Mouse (Mus musculus): ENCODE measurements around the gene Zfp740. TPM values are rescaled to one million over a fixed set of nuclear protein-coding genes. Genes with fewer than 3 reads are reported as not detected.

Gene Zfp740
- polyA plus RNA-seq (2012; rRNA removed; ENCODE audit: low replicate concordance): 24.1 and 33.0 TPM in 2 replicates

GRCm38 (mm10) chr15:102202971-102203834, at the start of gene Zfp740:
Gene Zfp740 (plus strand): TSS chr15:102203249.

GRCm38 (mm10) chr15:102204674-102205505, 1.8 kb downstream of the Zfp740 start, which contains the start of gene Csad:
Gene Csad (minus strand): TSS chr15:102204724.

GRCm38 (mm10) chr15:102231748-102232147, 28.7 kb downstream of the Zfp740 start, which contains the start of gene Itgb7:
Gene Itgb7 (minus strand): TSS chr15:102231944.

GRCm38 (mm10) chr15:102257202-102258075, 54.4 kb downstream of the Zfp740 start, which contains the start of gene Rarg:
Gene Rarg (minus strand): TSS chr15:102257517.

Other genes starting within 250 kb of the Zfp740 start
- 0.36 and 0.70 TPM in 2 replicates for gene Krt78, start 249.0 kb upstream of the Zfp740 start, polyA plus RNA-seq (2012; rRNA removed; ENCODE audit: low replicate concordance)
- 190 and 281 TPM in 2 replicates for gene Krt8, start 198.8 kb upstream of the Zfp740 start, polyA plus RNA-seq (2012; rRNA removed; ENCODE audit: low replicate concordance)
- gene Krt18, start 175.1 kb upstream of the Zfp740 start, polyA plus RNA-seq (2012; rRNA removed; ENCODE audit: low replicate concordance): 200 and 262 TPM in 2 replicates
- gene Eif4b, start 129.5 kb upstream of the Zfp740 start, polyA plus RNA-seq (2012; rRNA removed; ENCODE audit: low replicate concordance): 45.8 and 64.3 TPM in 2 replicates
- 109 and 137 TPM in 2 replicates for gene Tns2, start 102.8 kb upstream of the Zfp740 start, polyA plus RNA-seq (2012; rRNA removed; ENCODE audit: low replicate concordance)
- gene Spryd3, start 67.0 kb upstream of the Zfp740 start, polyA plus RNA-seq (2012; rRNA removed; ENCODE audit: low replicate concordance): 34.5 and 35.3 TPM in 2 replicates
- 247 and 395 TPM in 2 replicates for gene Igfbp6, start 58.9 kb upstream of the Zfp740 start, polyA plus RNA-seq (2012; rRNA removed; ENCODE audit: low replicate concordance)
- gene Soat2, start 52.7 kb upstream of the Zfp740 start, polyA plus RNA-seq (2012; rRNA removed; ENCODE audit: low replicate concordance): 0.95 and 1.1 TPM in 2 replicates
- 310 and 374 TPM in 2 replicates for gene Csad, start 1.5 kb downstream of the Zfp740 start, polyA plus RNA-seq (2012; rRNA removed; ENCODE audit: low replicate concordance)
- gene Itgb7, start 28.7 kb downstream of the Zfp740 start, polyA plus RNA-seq (2012; rRNA removed; ENCODE audit: low replicate concordance): 54.5 and 78.5 TPM in 2 replicates
- 62.7 and 82.3 TPM in 2 replicates for gene Rarg, start 54.3 kb downstream of the Zfp740 start, polyA plus RNA-seq (2012; rRNA removed; ENCODE audit: low replicate concordance)
- gene Gm9918, start 67.3 kb downstream of the Zfp740 start, polyA plus RNA-seq (2012; rRNA removed; ENCODE audit: low replicate concordance): 0.20 and 0.32 TPM in 2 replicates
- gene Mfsd5, start 76.2 kb downstream of the Zfp740 start, polyA plus RNA-seq (2012; rRNA removed; ENCODE audit: low replicate concordance): 117 and 134 TPM in 2 replicates
- 2.8 and 2.9 TPM in 2 replicates for gene Espl1, start 93.0 kb downstream of the Zfp740 start, polyA plus RNA-seq (2012; rRNA removed; ENCODE audit: low replicate concordance)
- 50.1 and 98.8 TPM in 2 replicates for gene Pfdn5, start 122.9 kb downstream of the Zfp740 start, polyA plus RNA-seq (2012; rRNA removed; ENCODE audit: low replicate concordance)
- gene Myg1, start 128.5 kb downstream of the Zfp740 start, polyA plus RNA-seq (2012; rRNA removed; ENCODE audit: low replicate concordance): 57.4 and 61.0 TPM in 2 replicates
- 47.2 and 52.8 TPM in 2 replicates for gene Aaas, start 147.5 kb downstream of the Zfp740 start, polyA plus RNA-seq (2012; rRNA removed; ENCODE audit: low replicate concordance)
- 0.20 and 0.33 TPM in 2 replicates for gene Sp7, start 163.9 kb downstream of the Zfp740 start, polyA plus RNA-seq (2012; rRNA removed; ENCODE audit: low replicate concordance)
- gene Sp1, start 202.9 kb downstream of the Zfp740 start, polyA plus RNA-seq (2012; rRNA removed; ENCODE audit: low replicate concordance): 19.4 and 25.9 TPM in 2 replicates
- 3.6 and 6.7 TPM in 2 replicates for gene Amhr2, start 242.1 kb downstream of the Zfp740 start, polyA plus RNA-seq (2012; rRNA removed; ENCODE audit: low replicate concordance)